Comparison of ENCODE assay signal across 10 mouse cellular contexts in genomic region chr6:113195596-113195992, GRCm38 (mm10). TPM values are rescaled to one million over a fixed set of nuclear protein-coding genes. Genes with fewer than 3 reads are reported as not detected.
A peak's percentile ranks its signal among the peaks of the same experiment; 100 is the strongest.
DNase-seq lines count a peak whose midpoint lies in the region; ATAC-seq and TF ChIP-seq lines count a peak whose summit lies in the region.
"Had no signal": no experiment of that assay in that cellular context is flagged by ENCODE, and none has a peak within 500 bp of the region (broad histone marks: within the 10 kb centered on the region; RNA-seq: fewer than 3 reads in every experiment).

No protein-coding gene starts in this region.

- H3K4me2 ChIP-seq in forebrain, embryonic 11.5 days (ENCODE audit: low read depth, low read length, severe bottlenecking): peak overlapping the region; percentile 96
- peak overlapping the region; percentile 58 for H3K4me2 ChIP-seq in liver, embryonic 13.5 days

- H3K4me1 ChIP-seq in heart, embryonic 10.5 days: peaks cover 18% of the 10 kb centered on the region
- H3K4me1 ChIP-seq in heart, adult 2 months (ENCODE audit: control insufficient read depth, insufficient read depth, low read length): no peaks in the 10 kb centered on the region
- H3K4me1 ChIP-seq in ES-Bruce4 (ENCODE audit: control insufficient read depth, insufficient read depth, low read length): no peaks in the 10 kb centered on the region
- H3K4me1 ChIP-seq in forebrain, embryonic 11.5 days (replicated peaks; ENCODE audit: control insufficient read depth, insufficient read depth, low read length): peaks cover 10% of the 10 kb centered on the region; the same call in 1 of the 2 replicates
- peaks cover 5% of the 10 kb centered on the region for H3K4me1 ChIP-seq in liver, embryonic 13.5 days (replicated peaks)

- H3K27ac ChIP-seq in heart, embryonic 10.5 days: no peak overlapping the region
- no peak overlapping the region for H3K27ac ChIP-seq in heart, adult 2 months
- H3K27ac ChIP-seq in ES-Bruce4 (ENCODE audit: insufficient read depth, low read length): no peak overlapping the region
- no peak overlapping the region for H3K27ac ChIP-seq in forebrain, embryonic 11.5 days (ENCODE audit: low read depth, low read length)
- H3K27ac ChIP-seq in liver, embryonic 13.5 days: no peak overlapping the region
- H3K27ac ChIP-seq: macrophage had no signal

- peaks cover 61% of the 10 kb centered on the region for H3K27me3 ChIP-seq in heart, embryonic 10.5 days (ENCODE audit: insufficient read depth, poor library complexity, severe bottlenecking)
- H3K27me3 ChIP-seq in heart, adult 2 months (ENCODE audit: control insufficient read depth, insufficient read depth, low read length): peaks cover 4% of the 10 kb centered on the region
- H3K27me3 ChIP-seq in ES-Bruce4 (ENCODE audit: control insufficient read depth, insufficient read depth, low read length, poor library complexity, severe bottlenecking): peaks cover 4% of the 10 kb centered on the region; the same call in 1 of the 2 replicates
- H3K27me3 ChIP-seq in forebrain, embryonic 11.5 days (ENCODE audit: control insufficient read depth, insufficient read depth, low read length): peaks cover 2% of the 10 kb centered on the region; the same call in 1 of the 2 replicates
- H3K27me3 ChIP-seq in liver, embryonic 13.5 days: peaks cover 67% of the 10 kb centered on the region

- no peak for TF ChIP-seq POLR2A in heart, adult 2 months (IDR thresholded peaks at IDR 0.05; ENCODE audit: insufficient read depth, low read depth, low read length)
- TF ChIP-seq POLR2A in ES-Bruce4 (IDR thresholded peaks at IDR 0.05; ENCODE audit: insufficient read depth, low read length): no peak

- no peak overlapping the region for H3K9ac ChIP-seq in heart, adult 2 months (ENCODE audit: low read depth, low read length)
- 0 out of 2 replicates have a peak overlapping the region, but pooled peaks have one; percentile 77 for H3K9ac ChIP-seq in ES-Bruce4 (ENCODE audit: low read depth, poor library complexity, severe bottlenecking)
- peak overlapping the region; percentile 89; the same call in 1 of the 2 replicates for H3K9ac ChIP-seq in forebrain, embryonic 11.5 days (ENCODE audit: low read length)
- H3K9ac ChIP-seq in liver, embryonic 13.5 days: no peak overlapping the region

- ATAC-seq in forebrain, embryonic 11.5 days (replicated peaks; ENCODE audit: low FRiP score): no peak; the same call in 1 of the 2 replicates
- no peak for ATAC-seq in liver, embryonic 13.5 days (ENCODE audit: low read depth)

- no peak for DNase-seq in heart, embryonic 10.5 days (ENCODE audit: low spot score)
- no peak for DNase-seq in heart, adult 2 months
- no peak for DNase-seq in forebrain, embryonic 11.5 days (ENCODE audit: low spot score)
- DNase-seq in liver, embryonic 13.5 days: no peak
- no peak for DNase-seq in B cell, adult 2 months
- DNase-seq in spleen, postnatal 36 days (ENCODE audit: low spot score in 2 of 2): no peak
- no peak for DNase-seq in urinary bladder, postnatal 4 days (ENCODE audit: low spot score in 2 of 2)

- no peak for TF ChIP-seq EP300 in heart, adult 2 months (IDR thresholded peaks at IDR 0.05; ENCODE audit: insufficient read depth, low read depth, low read length)
- no peak for TF ChIP-seq EP300 in ES-Bruce4 (IDR thresholded peaks at IDR 0.05; ENCODE audit: insufficient read depth, low read depth, low read length)

- intact Hi-C loops in heart, adult 2 months (cut with DNase I): no loop called here

- H3K36me3 ChIP-seq in heart, embryonic 10.5 days: no peaks in the 10 kb centered on the region
- H3K36me3 ChIP-seq in heart, adult 2 months (ENCODE audit: control insufficient read depth, insufficient read depth, low read length): no peaks in the 10 kb centered on the region
- H3K36me3 ChIP-seq in ES-Bruce4 (ENCODE audit: control insufficient read depth, insufficient read depth, low read length, poor library complexity, severe bottlenecking): no peaks in the 10 kb centered on the region
- H3K36me3 ChIP-seq in forebrain, embryonic 11.5 days (ENCODE audit: control insufficient read depth, insufficient read depth, low read length): no peaks in the 10 kb centered on the region
- no peaks in the 10 kb centered on the region for H3K36me3 ChIP-seq in liver, embryonic 13.5 days

- WGBS in heart, embryonic 10.5 days: 9% methylated on average over 9 of the region's 9 CpGs
- 11% methylated on average over 9 of the region's 9 CpGs for WGBS in heart, adult 2 months
- 9% methylated on average over 9 of the region's 9 CpGs for WGBS in forebrain, embryonic 11.5 days
- 21% methylated on average over 9 of the region's 9 CpGs for WGBS in liver, embryonic 13.5 days (ENCODE audit: insufficient replicate concordance)

- H3K4me3 ChIP-seq in heart, embryonic 10.5 days: peak overlapping the region; percentile 64
- no peak overlapping the region for H3K4me3 ChIP-seq in heart, adult 2 months
- H3K4me3 ChIP-seq in ES-Bruce4 (ENCODE audit: low read depth, low read length): peak overlapping the region; percentile 25; the same call in 1 of the 2 replicates
- H3K4me3 ChIP-seq in forebrain, embryonic 11.5 days (ENCODE audit: low read depth, low read length): peak overlapping the region; percentile 80
- peak overlapping the region; percentile 44; the same call in 1 of the 2 replicates for H3K4me3 ChIP-seq in liver, embryonic 13.5 days (replicated peaks)
- H3K4me3 ChIP-seq: erythroblast, embryonic 14.5 days had no signal

- H3K79me2 ChIP-seq in heart, adult 2 months (replicated peaks; ENCODE audit: control insufficient read depth, insufficient read depth, low read length): no peaks in the 10 kb centered on the region

- no peaks in the 10 kb centered on the region for H3K9me3 ChIP-seq in heart, embryonic 10.5 days
- no peaks in the 10 kb centered on the region for H3K9me3 ChIP-seq in ES-Bruce4 (replicated peaks; ENCODE audit: control insufficient read depth, insufficient read depth, low read length, poor library complexity, severe bottlenecking)
- no peaks in the 10 kb centered on the region for H3K9me3 ChIP-seq in forebrain, embryonic 11.5 days (ENCODE audit: control insufficient read depth, low read length)
- no peaks in the 10 kb centered on the region for H3K9me3 ChIP-seq in liver, embryonic 13.5 days (replicated peaks)

- TF ChIP-seq CTCF in heart, adult 2 months (IDR thresholded peaks at IDR 0.05): no peak
- TF ChIP-seq CTCF in ES-Bruce4 (IDR thresholded peaks at IDR 0.05; ENCODE audit: low read depth, low read length): no peak

RNA-seq across cellular contexts. Expression of gene Lhfpl4, which starts 0.4 kb away (rescaled TPM):
- polyA plus RNA-seq in heart, embryonic 10.5 days (2016; fragmentation: Nextera tagmentation; extraction: Ambion mirVana): 0.49 and 1.0 TPM in 2 replicates
- total RNA-seq in heart, adult 2 months (2021): under 1 TPM; 0.18 to 0.41 TPM
- polyA plus RNA-seq in heart, adult 2 months (2012; rRNA removed): 0.23 and 0.44 TPM in 2 replicates
- 1.7 and 2.5 TPM in 2 replicates for polyA plus RNA-seq in ES-Bruce4 (2011; ENCODE audit: insufficient read depth, insufficient read length, low read depth, missing spikeins)
- polyA plus RNA-seq in forebrain, embryonic 11.5 days (2014; fragmentation: Nextera tagmentation; extraction: Ambion mirVana): 6.6 and 6.8 TPM in 2 replicates
- 0.30 and 0.31 TPM in 2 replicates for polyA plus RNA-seq in liver, embryonic 13.5 days (2015; fragmentation: Nextera tagmentation; extraction: Ambion mirVana)
- polyA plus RNA-seq: macrophage had no signal

RNA-seq across cellular contexts. Expression of gene Mtmr14, which starts 42.0 kb away (rescaled TPM):
- polyA plus RNA-seq in heart, embryonic 10.5 days (2016; fragmentation: Nextera tagmentation; extraction: Ambion mirVana): 29.7 and 36.6 TPM in 2 replicates
- 10 to 100 TPM; 13.3 to 15.7 TPM for total RNA-seq in heart, adult 2 months (2021)
- polyA plus RNA-seq in heart, adult 2 months (2012; rRNA removed): 17.4 and 23.7 TPM in 2 replicates
- polyA plus RNA-seq in ES-Bruce4 (2011; ENCODE audit: insufficient read depth, insufficient read length, low read depth, missing spikeins): 58.8 and 62.4 TPM in 2 replicates
- 50.5 and 50.8 TPM in 2 replicates for polyA plus RNA-seq in forebrain, embryonic 11.5 days (2014; fragmentation: Nextera tagmentation; extraction: Ambion mirVana)
- polyA plus RNA-seq in liver, embryonic 13.5 days (2015; fragmentation: Nextera tagmentation; extraction: Ambion mirVana): 17.9 and 18.0 TPM in 2 replicates

Comparison
In these comparisons a context has a peak if more than half of its experiments do, and no peak if none do; other contexts are left out.
1. H3K9ac ChIP-seq: peak in ES-Bruce4 (single experiment) and forebrain, embryonic 11.5 days (single experiment); none in heart, adult 2 months (single experiment) and liver, embryonic 13.5 days (single experiment).